Mouse (Mus musculus) layer of hippocampus, adult 8-10 months (tissue): ENCODE data around the gene Traf3ip2. TPM values are rescaled to one million over a fixed set of nuclear protein-coding genes. Genes with fewer than 3 reads are reported as not detected.

ENCODE experiments used
- DNase-seq, 2 experiments: peaks; one replicate each; pipeline ENCODE4 v3.0.0; 2022; ENCODE audit warnings: low spot score in 2 of 2
- total RNA-seq, 4 experiments: library from RNA; stranded (reverse); gene quantifications; 2 replicates each; pipeline ENCODE4 v1.2.4; 2022

Traf3ip2 gene
- 1 to 10 TPM; 1.1 to 5.0 (median 2.8) TPM for total RNA-seq

DNA sequence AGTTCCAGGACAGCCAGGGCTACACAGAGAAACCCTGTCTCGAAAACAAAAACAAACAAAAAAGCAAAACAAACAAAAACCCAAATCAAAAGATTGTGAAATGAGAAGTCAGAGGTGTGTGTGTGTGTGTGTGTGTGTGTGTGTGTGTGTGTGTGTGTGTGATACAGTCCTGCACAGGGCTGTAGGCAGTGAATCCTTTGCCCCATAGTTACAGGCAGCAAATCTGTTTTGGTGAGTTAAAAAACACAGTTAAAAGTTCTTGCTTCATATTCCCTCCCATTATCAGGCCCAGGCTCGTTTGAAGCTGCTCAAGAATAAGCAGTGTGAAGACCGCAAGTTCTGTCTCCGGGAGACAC is at the start of gene Traf3ip2:
Gene Traf3ip2 (plus strand): TSS at position 302 of the 356 bp plus-strand sequence.
- no peak for DNase-seq

DNA sequence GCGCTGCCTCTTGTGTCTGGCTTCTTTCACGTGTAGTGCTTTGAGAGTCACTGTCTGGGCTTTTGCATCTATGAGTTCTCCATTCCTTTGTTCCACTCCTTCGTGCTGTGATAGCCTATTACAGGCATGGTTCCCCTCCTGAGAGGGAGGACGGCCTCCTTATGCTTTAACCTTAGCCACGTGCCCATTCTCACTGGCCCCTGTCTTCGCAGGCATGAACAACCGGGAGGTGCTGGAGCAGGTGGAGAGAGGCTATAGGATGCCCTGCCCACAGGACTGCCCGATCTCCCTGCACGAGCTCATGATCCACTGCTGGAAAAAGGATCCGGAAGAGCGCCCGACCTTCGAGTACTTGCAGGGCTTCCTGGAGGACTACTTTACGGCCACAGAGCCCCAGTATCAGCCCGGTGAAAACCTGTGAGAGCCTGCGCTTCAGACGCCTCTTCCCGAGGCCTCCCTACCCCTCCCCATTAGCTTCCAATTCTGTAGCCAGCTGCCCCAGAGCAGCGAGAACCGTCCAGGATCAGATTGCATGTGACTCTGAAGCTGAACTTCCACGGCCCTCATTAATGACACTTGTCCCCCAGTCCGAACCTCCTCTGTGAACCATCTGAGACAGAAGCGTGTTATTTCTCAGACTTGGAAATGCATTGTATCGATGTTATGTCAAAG is 49.0 kb upstream of the Traf3ip2 start:
- DNase-seq, result no peak

DNA sequence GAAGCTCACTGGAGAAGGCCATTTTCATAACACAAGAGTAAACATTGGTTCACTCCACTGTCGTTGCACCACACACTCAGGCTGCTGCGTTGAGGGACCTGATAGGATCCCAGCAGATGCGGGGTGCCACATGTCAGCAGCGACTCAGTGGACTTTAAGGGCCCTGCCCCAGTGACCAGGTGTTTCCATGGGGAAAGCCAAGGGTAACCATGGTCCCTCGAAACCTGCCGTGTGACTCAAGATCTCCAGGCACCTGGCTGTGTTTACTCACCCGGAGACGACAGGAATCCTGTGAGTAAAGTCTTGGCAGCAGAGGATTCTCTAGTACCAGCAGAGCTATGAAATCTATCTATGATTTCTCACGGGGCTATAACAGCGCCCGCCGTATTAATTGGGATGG is 45.8 kb upstream of the Traf3ip2 start:
- no peak for DNase-seq

DNA sequence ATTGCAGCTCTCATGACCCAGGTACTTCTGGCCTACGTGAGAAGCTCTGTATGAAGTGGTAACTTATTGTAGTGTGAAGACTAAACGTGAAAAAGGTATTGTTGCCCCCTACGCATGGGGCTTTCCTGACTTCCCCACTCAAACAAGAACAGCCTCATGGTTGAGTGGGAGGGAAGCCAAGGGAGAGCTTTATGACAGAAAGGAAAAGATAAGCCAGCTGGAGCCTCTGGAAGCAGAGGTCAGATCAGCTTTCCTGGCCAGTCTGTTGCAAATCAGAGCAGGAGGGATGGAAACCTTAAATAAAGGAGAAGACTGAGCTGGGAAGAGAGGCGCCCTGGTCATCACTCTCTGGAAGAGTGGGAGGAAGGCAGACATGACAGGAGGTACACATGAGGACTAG is 43.7 kb upstream of the Traf3ip2 start:
- no peak for DNase-seq

DNA sequence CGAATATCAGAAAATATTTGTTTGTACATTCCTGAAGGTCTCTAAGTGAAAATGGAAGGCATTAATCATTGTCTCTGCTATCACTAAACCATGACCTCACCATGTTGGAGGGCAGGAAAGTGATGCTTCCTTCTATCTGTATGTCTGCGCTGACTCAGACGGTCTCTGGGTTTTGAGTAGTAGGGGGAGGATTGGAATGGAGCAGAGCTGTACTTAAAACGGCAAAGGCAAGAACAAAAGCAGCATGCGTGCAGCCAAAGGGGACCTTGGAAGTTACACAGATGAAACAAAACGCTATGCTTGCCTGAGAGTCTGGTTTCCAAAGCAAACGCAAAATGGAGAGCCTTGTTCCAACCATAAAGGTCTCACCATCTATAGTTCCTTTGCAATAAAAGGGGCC is 41.7 kb upstream of the Traf3ip2 start:
- DNase-seq, result no peak

DNA sequence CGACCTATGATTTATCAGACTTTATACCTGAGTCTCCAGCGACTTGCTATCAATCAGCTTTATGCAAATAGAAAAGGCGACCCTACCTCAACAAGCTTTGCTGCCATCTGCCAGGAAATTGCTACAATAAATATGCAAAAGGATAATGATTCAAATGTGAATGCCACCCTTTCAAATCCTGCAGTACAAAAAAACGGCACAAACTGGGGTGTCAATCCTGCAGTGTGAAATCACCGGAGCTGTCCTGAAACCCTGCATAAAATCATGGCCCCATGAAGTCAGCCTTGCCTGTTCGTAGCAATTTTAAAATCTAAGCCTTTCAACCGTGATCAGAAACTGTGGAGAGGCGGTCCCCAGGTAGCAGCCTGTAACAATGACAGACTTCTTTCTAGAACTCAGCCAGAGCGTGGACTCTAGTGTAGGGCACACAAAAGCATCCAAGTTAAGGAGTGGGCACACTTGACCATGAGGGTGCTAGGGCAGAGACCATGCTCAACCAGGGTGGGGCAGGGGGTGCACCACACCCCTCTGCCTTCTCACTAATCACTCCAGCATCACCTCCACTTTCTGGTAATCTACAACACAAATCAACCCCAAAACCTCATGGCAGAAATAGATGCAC is 40.6 kb upstream of the Traf3ip2 start:
- DNase-seq, result no peak

- DNase-seq, result peak; percentile 73 to 81
Observed at GRCm38 (mm10) chr10:39572672-39573051, 40.1 kb upstream of the Traf3ip2 start.

DNA sequence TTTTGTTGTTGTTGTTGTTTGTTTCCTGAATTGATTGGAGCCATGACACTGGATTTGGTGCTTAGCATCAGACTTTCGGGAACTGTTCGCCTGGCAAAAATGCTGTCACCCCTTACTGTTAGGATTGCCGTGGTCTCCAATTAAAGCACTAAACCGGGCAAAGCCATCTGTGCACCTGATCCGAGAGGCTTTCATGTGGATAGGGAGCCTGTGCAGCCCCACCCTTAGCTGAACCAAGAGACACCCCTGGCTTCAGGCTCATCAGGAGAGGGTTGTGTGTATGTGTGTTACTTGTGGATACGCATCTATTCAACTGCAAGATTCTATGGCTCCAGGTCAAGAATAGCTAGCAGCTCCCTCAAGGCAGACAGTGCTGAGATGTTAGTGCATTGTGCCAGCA is 36.3 kb upstream of the Traf3ip2 start:
- no peak for DNase-seq

GRCm38 (mm10) chr10:39580477-39580876 is 32.3 kb upstream of the Traf3ip2 start:
- DNase-seq, result no peak

- no peak for DNase-seq
Observed at GRCm38 (mm10) chr10:39582385-39582784, 30.3 kb upstream of the Traf3ip2 start.

- no peak for DNase-seq
Observed at GRCm38 (mm10) chr10:39583718-39584117, 29.0 kb upstream of the Traf3ip2 start.

DNA sequence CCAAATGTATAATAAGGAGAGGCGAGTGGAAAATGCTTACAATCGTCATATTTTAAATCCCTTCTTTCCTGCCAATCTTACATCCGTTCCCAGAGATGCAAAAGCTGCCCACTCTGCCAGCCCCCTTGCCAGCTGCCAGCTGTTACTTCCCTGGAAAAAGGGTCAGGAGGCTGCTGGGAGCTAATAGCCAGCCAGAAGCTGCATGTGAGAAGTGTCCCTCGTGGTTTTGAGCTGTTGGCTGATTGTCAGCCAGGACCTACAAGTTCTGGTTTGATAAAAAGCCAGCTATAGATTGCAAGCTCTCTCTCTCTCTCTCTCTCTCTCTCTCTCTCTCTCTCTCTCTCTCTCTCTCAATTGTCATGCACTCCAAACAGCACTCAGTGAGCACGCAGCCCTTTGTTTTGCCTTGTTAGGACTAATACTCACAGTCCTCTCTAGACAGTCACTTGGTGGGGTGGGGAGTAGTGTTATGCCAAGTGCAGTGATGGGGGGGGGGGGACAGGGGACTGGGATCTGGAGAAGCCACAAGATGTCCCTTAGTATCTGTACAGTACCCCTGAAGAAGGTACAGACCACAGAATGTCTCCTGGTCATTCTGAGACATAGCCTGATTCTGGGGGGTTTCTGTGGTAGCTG is 25.3 kb upstream of the Traf3ip2 start:
- DNase-seq, result no peak

DNA sequence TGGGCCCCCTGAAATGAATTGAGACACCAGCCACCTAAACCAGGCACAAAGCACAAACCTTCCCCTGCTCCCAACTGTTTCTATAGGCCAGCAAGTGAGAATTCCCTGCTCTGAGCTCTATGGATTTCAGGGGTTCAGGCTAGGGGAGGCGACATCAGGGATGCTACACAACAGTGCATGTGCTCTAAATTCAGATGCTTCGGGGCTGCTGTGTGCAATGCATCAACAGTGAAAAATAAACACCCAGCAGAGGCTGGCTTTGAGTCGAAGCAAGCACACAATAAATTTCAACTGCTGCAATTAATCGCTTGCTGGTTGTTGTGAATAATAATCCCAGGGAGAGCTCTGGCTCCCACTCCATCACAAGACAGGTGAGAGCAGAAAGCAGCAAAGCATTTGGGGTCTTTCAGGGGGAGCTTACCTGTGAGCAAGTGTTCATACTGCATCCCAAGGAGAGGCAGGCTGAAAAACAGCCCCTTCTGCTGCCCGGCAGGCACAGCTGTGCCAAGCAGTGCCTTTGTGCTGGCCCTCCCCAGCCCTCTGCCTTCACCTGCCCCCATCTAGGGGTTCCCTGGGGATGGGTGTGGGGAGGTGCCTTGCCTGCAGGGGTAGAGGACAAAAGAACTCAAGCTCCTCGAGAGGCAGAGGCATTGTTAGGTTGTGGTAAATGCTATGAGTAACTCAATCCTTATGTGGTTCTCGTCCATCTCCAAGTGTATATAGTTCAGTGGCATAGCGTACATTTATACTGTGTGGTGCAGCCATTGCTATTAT is 24.6 kb upstream of the Traf3ip2 start:
- DNase-seq, result no peak

DNA sequence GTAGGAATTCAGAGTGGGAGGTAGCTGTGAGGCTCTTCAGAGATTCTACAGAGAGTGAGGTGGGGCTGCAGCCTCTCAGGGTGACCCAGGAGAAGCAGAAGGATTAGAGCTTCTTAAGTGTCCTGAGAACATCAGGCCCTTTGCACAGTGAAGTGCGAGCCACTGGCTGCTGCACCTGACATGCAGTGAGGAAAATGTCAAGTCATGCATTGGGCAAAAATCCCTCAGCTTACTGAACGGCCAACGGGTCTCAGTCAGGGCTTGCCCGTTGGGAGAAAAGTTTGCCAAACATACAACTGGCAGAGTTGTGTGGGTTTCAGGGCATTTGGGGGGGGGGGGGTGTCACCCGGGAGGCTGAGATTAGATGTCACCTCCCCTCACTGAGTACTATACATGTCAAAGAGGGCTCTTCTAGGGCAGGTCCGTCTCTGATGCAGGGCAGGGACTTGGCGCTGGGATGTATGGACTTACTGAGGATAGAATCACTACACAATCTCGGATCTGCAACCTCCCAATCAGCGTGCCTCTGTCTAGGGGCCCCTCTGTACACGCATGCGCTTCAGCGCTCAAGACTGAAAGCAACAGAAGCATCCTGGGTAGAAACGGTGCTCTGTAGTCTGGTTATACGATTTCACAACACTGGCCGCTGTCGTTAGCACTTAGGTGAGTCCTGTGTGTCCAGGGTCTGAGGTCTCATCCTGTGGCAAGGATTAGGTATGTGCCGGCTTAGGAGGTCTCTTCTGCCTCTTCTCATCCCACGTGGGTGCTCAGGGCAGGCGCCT is 22.8 kb upstream of the Traf3ip2 start:
- no peak for DNase-seq

DNA sequence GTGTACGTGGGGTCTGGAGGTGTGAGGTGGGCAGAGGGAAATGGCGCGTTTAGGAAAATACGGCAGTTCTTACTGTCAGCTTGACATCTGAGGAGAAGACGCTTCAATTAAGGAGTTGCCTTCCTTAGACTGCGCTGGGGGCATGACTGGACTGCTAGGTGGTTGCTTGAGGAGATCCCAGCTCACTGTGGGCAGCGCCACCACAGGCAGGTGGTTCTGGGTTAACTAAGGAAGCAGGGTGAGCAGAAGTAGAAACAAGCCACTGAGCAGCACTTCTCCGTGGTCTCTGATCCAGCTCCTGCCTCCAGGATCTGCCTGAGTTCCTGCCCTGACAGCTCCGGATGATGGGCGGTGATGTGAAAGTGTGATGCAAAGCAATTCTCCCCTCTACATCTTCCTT is 22.1 kb upstream of the Traf3ip2 start:
- no peak for DNase-seq

DNA sequence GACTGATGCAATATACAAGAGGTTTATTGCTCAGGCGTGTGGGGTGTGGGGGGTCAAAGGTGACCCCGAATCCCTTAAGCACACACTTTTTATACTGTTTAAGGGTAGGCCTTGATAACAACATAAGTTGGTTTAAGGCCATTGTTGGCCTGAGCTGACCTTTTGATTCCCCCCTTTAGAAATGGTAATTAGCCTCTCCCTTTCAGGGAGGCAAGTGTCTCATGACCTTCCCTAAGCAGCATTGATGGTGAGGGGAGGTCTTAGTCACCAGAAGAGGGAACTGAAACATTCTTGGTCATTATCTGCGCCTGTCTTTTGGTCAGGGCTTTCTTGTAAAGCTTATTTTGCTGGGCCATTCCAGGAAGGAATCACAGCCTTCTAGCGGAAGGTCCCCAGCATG is 20.2 kb upstream of the Traf3ip2 start:
- DNase-seq, result no peak

DNA sequence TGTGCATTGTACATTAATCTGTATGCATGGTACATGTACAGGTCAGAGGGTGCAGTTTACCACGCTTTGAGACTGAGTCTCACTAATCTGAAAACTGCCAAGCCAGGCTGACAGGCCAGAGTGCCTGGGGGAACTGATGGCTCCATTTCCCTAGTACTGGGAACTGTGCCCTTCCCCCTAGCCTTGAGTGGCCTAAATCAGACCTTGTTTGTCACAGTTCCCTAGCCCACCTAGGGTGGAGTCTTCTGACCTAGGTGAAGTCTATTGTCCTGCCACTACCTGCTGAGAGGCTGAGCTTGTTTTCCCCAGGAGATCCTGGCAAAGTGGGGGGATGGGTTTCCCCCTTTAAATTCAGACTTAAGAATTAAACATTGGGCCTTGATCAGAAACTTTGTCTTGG is 18.0 kb upstream of the Traf3ip2 start:
- DNase-seq, result no peak

GRCm38 (mm10) chr10:39595862-39596261 is 16.9 kb upstream of the Traf3ip2 start:
- no peak for DNase-seq

DNA sequence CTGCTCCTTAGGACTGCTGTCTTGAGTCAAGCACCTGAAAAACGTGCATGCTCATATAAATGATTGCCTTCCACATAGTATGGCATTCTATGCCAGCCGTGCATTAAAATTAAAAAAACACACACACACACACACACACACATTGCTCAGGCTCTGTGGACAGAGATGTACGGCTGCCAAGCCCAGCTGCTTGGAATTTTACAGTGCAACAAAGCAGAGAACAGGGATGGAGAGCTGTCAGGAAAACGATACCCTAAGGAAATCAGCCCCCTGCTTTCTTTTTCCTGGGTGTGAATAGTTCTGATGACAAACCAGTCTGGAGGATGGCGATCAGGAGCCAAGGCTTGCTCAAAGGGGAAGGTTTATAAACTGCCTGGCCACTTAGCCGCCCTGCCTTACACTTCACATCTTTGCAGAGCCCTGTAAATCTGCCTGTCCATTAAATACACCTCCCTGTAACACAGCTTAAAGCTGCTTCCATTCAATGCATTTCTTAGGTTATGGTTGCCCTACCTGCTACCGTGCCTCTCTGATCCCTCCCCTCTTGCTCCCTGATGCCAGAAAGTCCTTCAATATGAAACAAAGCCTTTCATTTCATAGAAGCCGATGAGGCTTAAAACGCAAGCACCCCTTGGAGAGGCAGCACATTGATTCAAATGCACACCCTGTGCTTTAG is 15.5 kb upstream of the Traf3ip2 start:
- DNase-seq, result no peak

- DNase-seq, result no peak
Observed at GRCm38 (mm10) chr10:39597792-39598183, 14.9 kb upstream of the Traf3ip2 start.

DNA sequence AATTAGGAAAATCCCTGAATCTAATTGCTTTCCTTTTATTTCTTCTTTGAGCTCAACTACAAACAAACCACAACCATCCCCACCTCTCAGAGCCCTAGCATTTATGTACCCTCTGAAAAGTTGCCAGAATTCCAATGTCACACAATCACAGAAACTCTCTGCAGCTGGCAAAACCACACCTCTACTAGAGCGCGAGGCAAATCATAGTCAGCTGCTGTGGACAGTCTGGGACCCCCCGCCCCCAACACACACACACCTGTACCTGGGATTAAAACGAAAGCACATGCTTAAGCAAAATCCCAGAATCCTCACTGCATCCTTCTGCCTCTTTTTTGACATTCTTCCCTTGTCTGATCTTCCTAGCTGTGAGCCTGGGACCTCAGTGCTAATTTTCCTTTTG is 13.1 kb upstream of the Traf3ip2 start:
- DNase-seq, result no peak
